Mouse (Mus musculus) thymus, adult 2 months (tissue): Measurements from ENCODE around the gene B3galt1. TPM values are rescaled to one million over a fixed set of nuclear protein-coding genes. Genes with fewer than 3 reads are reported as not detected.
A peak's percentile ranks its signal among the peaks of the same experiment; 100 is the strongest.

Source experiments
- DNase-seq: peaks from one replicate; pipeline ENCODE4 v3.0.0; 2021
- H3K27ac ChIP-seq: fragments of 200-500 bp; 2 replicates; pipeline ENCODE4 v1.5.1; 2012; ENCODE audit warnings: low read length, control low read depth; ENCODE audit not compliant: control insufficient read depth, insufficient read depth
- H3K27me3 ChIP-seq: fragments of 200-500 bp; 2 replicates; pipeline ENCODE4 v1.6.1; 2012; ENCODE audit warnings: mild to moderate bottlenecking, low read length, moderate library complexity, mixed read lengths; ENCODE audit not compliant: control insufficient read depth, insufficient read depth
- H3K36me3 ChIP-seq: fragments of 200-500 bp; 2 replicates; pipeline ENCODE4 v1.6.1; 2012; ENCODE audit warnings: mild to moderate bottlenecking, low read length, moderate library complexity; ENCODE audit not compliant: control insufficient read depth, insufficient read depth
- H3K4me1 ChIP-seq: fragments of 200-500 bp; replicated peaks from 2 replicates; pipeline ENCODE4 v1.6.1; 2012; ENCODE audit warnings: low read length; ENCODE audit not compliant: control insufficient read depth, insufficient read depth
- H3K4me3 ChIP-seq: fragments of 200-500 bp; 2 replicates; pipeline ENCODE4 v1.5.1; 2012; ENCODE audit warnings: mild to moderate bottlenecking, low read length, control low read depth, moderate library complexity; ENCODE audit not compliant: control insufficient read depth, insufficient read depth
- CTCF ChIP-seq: fragments of 200-500 bp; IDR thresholded peaks from 2 replicates; pipeline ENCODE4 v1.5.1; 2012; ENCODE audit warnings: mild to moderate bottlenecking, control low read depth, low read length, moderate library complexity, borderline replicate concordance; ENCODE audit not compliant: control insufficient read depth, poor library complexity, insufficient read depth; ENCODE audit errors: extremely low read depth
- POLR2A ChIP-seq: fragments of 200-500 bp; IDR thresholded peaks from 2 replicates; pipeline ENCODE4 v1.6.1; 2012; ENCODE audit warnings: mild to moderate bottlenecking, low read length, control low read depth, moderate library complexity; ENCODE audit not compliant: control insufficient read depth, poor library complexity, insufficient read depth; ENCODE audit errors: extremely low read depth
- WGBS: fragments of 180-500 bp; shearing (Covaris S2); methylation state at CpG from one replicate; pipeline ENCODE4 v1.1.7; 2018; 5-methylcytosine and 5-hydroxymethylcytosine counted together
- polyA plus RNA-seq: library from polyadenylated mRNA; depleted of rRNA; stranded (reverse); fragments of >200 nt; gene quantifications from 2 replicates; pipeline ENCODE4 v1.2.3, GENCODE M21; 2012

The B3galt1 gene
- polyA plus RNA-seq, 1 experiment: 0.04 TPM

DNA sequence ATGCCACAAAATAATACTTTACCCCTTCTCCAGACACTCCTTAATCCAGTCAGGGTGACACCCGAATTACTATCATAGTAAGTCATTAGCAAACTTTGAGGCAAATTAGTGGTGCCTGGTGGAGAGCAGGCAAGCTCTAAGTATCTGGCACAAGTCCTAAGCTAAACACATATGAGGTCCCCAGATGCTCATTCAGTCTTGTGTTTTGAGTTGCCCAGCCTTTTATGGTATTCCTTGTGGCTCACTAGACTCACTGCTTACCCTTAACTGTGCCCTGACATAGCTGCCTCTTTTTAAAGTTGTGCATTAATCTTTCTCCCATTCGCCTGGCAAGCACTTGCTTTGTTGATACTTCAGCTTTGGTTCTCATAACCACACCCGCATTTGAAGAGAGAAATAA lies 382.7 kb downstream of the B3galt1 start:
- H3K27ac ChIP-seq: no peak overlapping the region
- H3K36me3 ChIP-seq: no peaks in the 10 kb centered on the region
- no peak for DNase-seq
- H3K4me1 ChIP-seq: no peaks in the 10 kb centered on the region
- H3K27me3 ChIP-seq: no peaks in the 10 kb centered on the region
- no peak overlapping the region for H3K4me3 ChIP-seq
- TF ChIP-seq POLR2A: no peak
- TF ChIP-seq CTCF: no peak
- 91% methylated on average over 3 of the region's 3 CpGs for WGBS

DNA sequence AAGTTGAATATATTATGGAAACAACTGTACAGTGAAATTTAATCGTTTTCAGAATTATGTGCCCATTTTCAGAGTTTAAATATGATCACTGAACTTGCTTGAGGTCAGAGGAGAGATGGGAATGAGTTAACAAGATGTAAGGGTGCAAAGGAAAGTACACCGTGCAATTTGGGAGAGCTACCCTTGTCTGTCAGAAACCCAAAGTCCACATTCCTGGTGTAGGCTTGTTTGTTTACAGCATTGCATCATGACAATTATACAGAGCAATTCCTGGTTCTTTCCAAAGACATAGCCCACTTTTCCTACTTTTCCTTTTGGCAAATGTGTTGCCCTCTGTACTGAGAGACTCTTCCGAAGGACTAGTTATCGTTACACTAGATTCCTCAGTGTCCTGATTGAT lies 390.5 kb downstream of the B3galt1 start:
- 96% methylated on average over 4 of the region's 4 CpGs for WGBS
- Histone ChIP-seq H3K4me1 (no peaks in the 10 kb centered on the region), H3K36me3 (no peaks in the 10 kb centered on the region), H3K27me3 (no peaks in the 10 kb centered on the region), H3K27ac (no peak overlapping the region), H3K4me3 (no peak overlapping the region)
- DNase-seq: no peak
- TF ChIP-seq POLR2A (no peak), CTCF (no peak)

DNA sequence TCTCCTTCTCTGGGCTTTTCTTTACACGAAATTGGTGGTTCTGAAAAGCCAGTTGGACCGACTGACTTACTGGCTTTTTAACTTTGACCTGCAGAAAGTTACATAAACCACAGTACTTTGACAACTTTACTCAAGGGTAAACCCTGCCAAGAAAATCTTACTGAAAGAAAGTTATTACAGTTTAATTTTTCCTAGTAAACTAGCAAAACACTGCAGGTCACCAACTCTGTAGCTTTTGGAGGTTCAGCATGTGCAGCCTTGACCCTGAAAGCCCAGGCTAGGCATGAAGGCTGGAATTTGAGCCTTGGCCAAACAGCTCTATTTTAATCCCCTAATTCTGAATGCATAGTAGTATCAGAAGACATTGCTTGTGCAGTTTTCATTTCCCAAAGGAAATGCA lies 391.9 kb downstream of the B3galt1 start:
- H3K4me1 ChIP-seq: no peaks in the 10 kb centered on the region
- no peaks in the 10 kb centered on the region for H3K27me3 ChIP-seq
- no peak for DNase-seq
- H3K4me3 ChIP-seq: no peak overlapping the region
- no peaks in the 10 kb centered on the region for H3K36me3 ChIP-seq
- WGBS: 87% methylated on average over 2 of the region's 2 CpGs
- TF ChIP-seq POLR2A: no peak
- H3K27ac ChIP-seq: no peak overlapping the region

DNA sequence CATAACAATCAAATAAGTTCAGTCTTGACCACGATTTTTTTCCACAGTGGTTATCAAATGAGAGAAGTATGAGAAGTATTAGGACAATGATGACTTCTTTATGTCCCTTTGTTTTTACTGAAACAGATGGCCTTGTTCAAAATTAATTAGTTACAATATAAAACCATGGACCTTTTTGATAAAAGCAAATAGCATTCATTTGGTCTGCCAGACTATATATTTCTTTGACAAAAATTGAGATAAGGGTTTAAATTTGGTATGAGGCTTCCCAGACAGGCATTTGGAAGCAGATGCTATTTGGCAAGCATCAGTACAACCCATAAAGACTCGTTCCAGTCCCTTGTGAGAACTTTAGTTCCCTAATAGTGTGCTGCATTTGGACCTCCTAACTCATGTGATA lies 395.0 kb downstream of the B3galt1 start:
- no peak for DNase-seq
- WGBS: 58% methylated on average over 2 of the region's 2 CpGs
- Histone ChIP-seq H3K4me3 (no peak overlapping the region), H3K4me1 (no peaks in the 10 kb centered on the region), H3K36me3 (no peaks in the 10 kb centered on the region), H3K27ac (no peak overlapping the region), H3K27me3 (no peaks in the 10 kb centered on the region)
- TF ChIP-seq CTCF (no peak), POLR2A (no peak)

DNA sequence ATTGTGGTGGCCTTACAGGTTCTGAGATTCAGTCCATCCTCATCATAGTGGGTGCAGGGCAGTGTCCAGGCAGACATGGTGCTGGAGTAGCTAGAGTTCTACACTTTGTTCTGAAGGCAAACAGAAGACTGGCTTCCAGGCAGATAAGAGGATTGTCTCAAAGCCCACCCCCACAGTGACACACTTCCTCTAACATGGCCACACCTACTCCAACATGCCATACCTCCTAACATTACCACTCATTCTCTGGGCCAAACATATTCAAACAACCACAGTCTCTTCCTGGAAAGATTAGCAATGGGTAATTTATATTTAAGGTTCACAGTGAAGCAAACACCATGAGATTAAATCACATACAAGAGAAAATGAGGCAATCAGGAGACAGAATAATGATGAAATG lies 403.1 kb downstream of the B3galt1 start:
- TF ChIP-seq POLR2A: no peak
- no peak for TF ChIP-seq CTCF
- Histone ChIP-seq H3K27me3 (no peaks in the 10 kb centered on the region), H3K4me3 (no peak overlapping the region), H3K36me3 (no peaks in the 10 kb centered on the region), H3K27ac (no peak overlapping the region), H3K4me1 (no peaks in the 10 kb centered on the region)
- no peak for DNase-seq

DNA sequence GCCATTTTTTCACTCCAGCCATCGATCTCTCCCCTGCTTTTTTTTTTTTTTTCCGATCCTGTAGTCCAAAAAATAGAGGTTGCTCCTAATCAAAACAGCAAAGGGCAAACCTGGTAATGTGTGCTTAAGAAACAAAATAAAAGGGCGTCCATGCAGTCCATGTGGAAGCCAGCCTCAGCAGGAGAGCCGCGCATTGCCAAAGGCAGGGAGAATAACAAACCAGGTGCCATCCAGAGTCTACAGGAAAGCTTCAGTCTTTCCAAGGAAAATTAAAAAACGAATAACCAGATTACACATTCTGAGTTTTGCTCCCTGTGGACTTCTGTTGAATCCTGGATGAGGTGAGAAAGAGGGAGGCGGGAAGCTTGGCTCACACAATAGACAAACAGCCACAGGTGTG lies 405.4 kb downstream of the B3galt1 start:
- H3K4me3 ChIP-seq: no peak overlapping the region
- WGBS: 84% methylated on average over 7 of the region's 7 CpGs
- no peaks in the 10 kb centered on the region for H3K4me1 ChIP-seq
- no peaks in the 10 kb centered on the region for H3K27me3 ChIP-seq
- DNase-seq: no peak
- no peaks in the 10 kb centered on the region for H3K36me3 ChIP-seq
- TF ChIP-seq POLR2A (no peak), CTCF (no peak)
- peak overlapping the region; percentile 25; the same call in 1 of the 2 replicates for H3K27ac ChIP-seq

DNA sequence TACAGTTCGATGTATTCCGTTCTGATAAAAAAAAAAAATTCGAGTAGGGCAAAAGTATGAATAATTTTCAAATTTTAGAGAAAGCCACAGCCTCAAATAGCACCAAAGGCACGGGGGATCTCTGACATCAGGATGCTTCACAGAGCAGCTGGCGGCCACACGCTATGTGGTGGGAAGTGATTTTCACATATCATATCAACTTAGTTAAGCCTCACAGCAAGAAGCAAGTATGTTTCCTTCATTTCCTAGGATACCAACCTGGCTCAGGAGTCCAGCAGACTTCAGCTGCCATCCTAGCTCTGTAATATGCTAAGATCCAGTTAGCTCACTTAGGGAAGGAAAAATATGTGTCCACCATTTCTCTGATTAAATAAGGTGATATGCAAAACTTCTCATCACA lies 405.9 kb downstream of the B3galt1 start:
- H3K4me3 ChIP-seq: no peak overlapping the region
- TF ChIP-seq POLR2A: no peak
- TF ChIP-seq CTCF: no peak
- 90% methylated on average over 6 of the region's 6 CpGs for WGBS
- no peaks in the 10 kb centered on the region for H3K36me3 ChIP-seq
- H3K4me1 ChIP-seq: no peaks in the 10 kb centered on the region
- no peak overlapping the region for H3K27ac ChIP-seq
- DNase-seq: no peak
- H3K27me3 ChIP-seq: no peaks in the 10 kb centered on the region
